Mouse (Mus musculus): ENCODE results near the gene Gm6525.

The Gm6525 gene

DNA sequence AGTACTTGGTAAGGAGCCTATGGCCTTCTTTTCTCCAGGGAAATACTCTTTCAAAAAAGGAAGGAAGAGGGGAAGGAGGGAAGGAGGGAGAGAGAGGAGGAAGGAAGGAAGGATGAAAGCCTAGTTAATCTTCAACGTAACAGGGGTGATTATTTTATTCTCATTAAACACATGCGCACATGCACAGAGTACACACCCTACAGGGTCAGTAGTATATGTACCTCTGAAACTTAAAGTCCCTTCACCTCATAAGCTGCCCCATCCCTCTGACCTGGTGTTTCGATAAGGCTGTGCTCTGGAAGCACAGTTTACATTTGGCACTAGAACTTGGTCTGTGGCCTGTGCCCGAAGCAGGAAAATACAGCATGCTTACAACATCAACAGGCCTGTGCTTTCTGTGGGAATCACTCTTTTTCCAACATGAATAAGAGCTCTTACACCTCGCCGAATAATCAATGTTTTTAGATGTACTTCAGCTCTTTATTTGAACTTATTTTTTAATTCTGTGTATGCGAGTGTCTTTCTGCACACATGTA lies 37.5 kb downstream of the Gm6525 start:
- no peak for DNase-seq (ENCODE audit: low read depth, low spot score)

DNA sequence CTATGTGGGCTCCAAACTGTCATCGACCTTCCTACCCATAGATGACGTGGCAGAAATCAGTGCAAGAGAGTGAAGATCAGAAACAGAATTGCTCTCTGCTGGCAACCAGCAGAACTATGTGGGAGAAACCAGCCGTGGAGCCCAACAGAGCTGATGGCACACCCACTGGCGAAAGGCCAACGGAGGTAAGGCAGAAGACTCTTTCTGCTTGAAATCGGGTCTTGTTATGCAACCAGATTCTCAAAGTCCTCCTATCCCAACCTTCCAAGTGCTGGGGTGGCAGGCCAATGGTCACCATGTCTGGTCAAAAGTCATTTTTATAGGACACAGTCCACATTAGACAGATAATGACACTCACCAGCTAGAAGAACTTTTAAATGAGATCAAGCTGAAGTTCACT lies 40.6 kb downstream of the Gm6525 start:
- DNase-seq (ENCODE audit: low read depth, low spot score) = no peak

DNA sequence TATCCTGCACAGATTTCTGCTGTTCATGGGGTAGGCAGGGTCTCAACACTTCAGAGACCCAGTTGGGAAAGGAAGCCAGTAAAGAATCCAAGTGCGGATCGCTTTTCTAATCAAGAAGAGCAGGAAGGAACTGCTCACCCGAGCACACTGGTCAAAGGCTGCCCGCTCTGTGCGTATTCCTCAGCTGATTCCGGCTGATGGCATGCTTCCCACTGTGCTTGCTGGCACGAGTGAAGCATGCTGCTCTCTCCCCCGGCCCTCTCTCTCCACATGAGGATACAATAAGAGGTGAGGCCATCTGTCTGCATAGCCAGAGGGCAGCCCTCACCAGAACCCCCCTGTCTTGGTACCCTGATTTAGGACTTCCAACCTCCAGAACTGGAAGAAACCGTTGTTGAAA lies 41.3 kb downstream of the Gm6525 start:
- DNase-seq (ENCODE audit: low read depth, low spot score) = no peak

DNA sequence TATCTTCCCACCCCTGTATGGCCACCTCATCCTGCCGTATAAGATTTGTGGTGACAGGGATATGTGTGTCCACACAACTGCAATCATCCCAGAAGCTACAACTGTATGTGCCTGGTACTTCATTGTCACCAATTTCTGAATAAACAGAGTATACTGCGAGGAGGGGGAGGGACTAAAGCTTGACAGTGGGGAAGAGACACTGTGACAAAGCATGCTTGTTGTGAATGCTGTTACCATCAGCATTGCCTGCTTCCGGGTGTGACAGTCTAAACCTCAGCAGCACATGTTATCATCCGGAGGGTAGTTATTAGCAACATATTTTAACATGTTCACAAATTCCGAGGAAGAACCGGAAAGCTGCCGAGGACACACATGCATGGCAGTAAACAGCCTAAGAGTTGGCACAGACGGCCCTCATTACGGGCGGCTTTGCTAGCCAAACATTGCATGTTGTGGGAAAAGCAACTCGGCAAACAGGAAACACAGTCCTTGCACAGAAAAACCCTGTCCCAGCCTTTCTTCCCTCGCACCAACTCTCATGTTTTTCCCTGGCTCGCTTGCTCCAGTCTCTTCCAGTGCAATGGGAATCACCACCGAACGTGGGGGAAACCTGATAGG lies 41.9 kb downstream of the Gm6525 start:
- DNase-seq (ENCODE audit: low read depth, low spot score) = no peak

DNA sequence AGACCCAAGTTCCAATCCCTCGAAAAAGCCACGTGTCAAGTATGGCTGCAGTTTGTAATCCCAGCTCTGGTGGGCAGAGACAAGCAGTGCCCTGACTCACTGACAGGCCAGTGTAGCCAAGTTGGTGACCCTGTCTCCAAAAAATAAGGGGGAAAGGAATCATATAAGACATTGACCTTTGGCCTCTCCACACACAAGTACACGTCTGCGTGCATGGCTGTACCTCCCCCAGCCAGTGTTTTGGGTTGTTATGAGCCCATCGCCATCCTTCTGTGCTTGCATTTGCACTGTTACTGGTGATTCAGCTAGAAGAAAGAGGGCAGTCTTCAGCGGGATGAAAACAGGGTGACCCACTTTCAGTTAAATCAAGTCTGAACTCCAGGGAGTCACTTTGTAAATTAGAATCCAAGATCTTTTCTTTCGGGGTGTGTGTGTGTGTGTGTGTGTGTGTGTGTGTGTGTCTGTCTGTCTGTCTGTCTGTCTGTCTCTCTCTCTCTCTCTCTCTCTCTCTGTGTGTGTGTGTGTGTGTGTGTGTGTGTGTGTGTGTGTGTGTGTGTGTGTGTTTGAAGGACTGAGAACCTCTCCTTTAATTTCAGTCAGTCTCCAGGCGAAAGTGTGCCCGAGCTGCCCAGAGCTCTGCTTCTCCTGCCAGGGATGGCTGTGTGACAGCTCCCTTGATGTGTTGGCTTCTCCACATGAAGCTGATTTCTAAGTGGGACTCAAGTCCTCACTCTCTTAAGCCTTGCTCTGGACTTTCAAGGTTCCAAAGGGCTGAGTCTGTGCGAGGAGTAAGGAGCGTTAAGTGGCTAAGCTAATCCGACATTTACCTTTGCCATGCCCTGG lies 43.4 kb downstream of the Gm6525 start:
- DNase-seq (ENCODE audit: low read depth, low spot score) = no peak

DNA sequence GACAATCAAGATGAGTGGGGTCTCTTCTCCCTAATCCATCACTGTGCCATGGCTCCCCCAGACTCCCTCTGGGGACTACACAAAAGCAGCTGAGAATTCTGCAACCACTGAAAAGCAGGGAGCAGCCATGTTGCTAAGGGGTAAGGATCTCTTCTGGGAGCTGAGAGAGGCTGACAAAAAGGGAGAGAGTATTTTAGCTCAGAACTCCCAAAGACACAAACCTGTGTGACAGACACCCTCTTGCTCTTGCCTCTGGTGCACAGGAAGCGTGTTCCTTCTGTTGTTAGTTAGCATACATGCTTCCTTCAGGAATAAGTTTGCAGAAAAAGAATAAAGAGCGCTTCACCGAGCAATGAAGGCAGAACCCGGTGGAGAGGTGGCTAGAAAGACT lies 44.1 kb downstream of the Gm6525 start:
- DNase-seq (ENCODE audit: low read depth, low spot score) = no peak

DNA sequence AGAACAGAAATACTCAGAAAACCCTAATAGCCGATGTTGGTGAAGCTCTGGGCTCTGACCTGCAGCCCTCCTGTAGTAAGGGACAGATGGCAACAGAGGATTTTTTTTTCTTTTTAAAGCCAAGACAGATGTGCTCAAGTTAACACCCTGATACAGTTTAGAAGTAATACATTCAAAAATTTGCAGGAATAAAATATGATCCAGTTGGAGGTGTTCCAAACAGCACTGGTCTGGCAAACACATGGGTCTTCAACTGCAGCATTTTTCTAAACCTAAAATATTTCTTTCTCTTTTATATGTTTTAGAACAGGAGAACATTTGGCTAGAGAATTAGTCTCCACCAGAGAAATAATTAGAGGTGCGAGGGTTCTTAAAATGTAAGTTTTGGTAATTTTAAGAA lies 44.6 kb downstream of the Gm6525 start:
- DNase-seq (ENCODE audit: low read depth, low spot score) = no peak

DNA sequence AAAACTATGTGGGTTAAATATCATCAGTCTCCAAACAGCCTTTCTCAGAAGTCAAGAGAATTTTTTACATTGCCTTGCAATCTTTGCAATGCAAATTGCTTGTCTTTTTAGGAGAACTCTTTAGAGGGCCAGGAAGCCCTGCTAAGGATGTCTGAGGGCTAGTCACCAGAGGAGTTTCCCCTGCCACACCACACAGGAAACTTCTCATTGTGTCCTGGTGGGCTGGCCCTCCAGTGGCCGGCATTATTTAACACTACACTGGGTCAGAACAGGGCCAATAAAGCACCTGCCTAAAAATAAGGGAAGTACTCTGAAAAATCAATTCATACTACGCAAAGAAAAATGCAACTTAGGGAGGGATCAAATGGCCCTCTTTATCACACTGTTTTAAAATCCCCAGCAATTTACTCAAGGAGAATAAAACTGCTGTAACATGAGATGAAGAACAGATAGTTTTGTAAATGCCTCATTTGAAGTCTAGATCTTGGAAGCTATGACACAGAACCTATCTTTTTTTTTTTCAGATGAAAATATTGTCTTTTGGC lies 45.3 kb downstream of the Gm6525 start:
- DNase-seq (ENCODE audit: low read depth, low spot score) = no peak

DNA sequence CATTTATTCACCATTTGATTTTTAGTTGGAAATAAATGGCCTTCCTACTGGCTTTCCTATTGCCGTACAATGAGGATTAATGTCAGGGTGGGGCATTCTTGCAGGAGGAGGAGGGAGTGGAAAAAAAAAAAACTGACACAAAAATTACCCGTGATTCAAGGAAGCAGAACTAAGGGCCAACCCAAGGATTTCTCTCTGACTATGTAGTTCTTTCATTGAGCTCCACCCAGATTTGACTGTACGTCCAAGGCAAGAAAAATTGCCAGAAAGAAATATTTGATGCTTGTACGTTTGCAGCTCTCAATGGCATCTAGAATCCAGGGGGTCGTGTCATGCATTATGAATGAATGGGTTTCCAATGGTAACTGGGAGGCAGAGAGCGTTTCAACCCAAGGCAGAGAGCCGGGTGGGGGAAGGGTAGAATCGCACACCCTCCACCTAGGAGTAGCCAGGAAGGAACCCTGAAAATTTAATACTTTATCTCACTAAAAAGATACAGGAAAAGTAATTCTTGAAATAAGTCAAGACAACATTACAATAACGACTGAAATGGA lies 45.9 kb downstream of the Gm6525 start:
- DNase-seq (ENCODE audit: low read depth, low spot score) = no peak

DNA sequence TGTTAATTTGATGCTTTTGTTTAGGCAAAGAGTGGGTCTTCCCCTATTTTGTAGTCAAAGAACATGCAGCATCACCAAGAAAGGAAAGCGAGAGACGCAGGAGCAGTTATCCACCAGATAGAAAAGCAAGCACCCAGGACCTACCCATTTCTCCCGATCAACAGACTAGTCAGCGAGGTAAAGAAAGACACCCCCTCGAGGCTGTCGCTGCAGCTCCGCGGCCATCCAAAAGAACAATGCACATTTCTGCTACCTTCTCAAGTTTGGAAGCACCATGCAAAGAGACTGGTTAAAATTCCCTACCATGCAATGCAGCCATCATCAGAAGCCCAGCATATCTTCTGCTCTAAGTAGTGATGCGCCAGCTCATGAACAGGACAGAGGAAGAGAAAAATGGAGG lies 46.4 kb downstream of the Gm6525 start:
- DNase-seq (ENCODE audit: low read depth, low spot score) = no peak

DNA sequence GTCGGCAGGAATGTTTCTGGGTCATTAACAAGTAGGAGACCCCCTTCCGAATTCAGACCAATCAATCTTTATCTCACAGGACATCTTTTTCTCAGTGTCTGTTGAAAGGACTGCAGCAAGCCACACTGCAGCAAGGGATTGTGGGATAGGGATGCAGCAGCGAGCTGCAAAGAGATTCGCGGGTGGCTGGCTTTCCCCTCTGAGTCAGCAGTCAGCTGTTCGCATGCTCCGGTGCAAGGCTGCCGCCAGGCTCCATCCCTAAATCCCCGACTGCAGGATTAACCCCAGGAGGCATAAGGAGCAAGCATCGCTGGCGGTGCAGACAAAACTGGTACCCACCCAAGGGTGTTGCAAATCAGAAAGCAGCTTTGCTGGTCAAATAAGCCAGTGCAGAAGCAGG lies 46.8 kb downstream of the Gm6525 start:
- no peak for DNase-seq (ENCODE audit: low read depth, low spot score)

All from c-Kit-negative CD71-positive TER-119-positive erythroid progenitor cells, embryonic 14.5 days (primary cell).